Mouse (Mus musculus): ENCODE measurements around the gene Il12b. TPM values are rescaled to one million over a fixed set of nuclear protein-coding genes. Genes with fewer than 3 reads are reported as not detected.

Il12b gene
- 0.06 and 0.49 TPM in 2 replicates for polyA plus RNA-seq (2012; rRNA removed; ENCODE audit: low replicate concordance)

GRCm38 (mm10) chr11:44399763-44400162, at the start of gene Il12b:
Gene Il12b, plus strand, starts transcription at chr11:44400063.

Other genes with a start within 250 kb of the Il12b start
- gene Ublcp1, start 70.4 kb downstream of the Il12b start, polyA plus RNA-seq (2012; rRNA removed; ENCODE audit: low replicate concordance) = 17.2 and 23.1 TPM in 2 replicates
- gene Rnf145, start 118.9 kb downstream of the Il12b start, polyA plus RNA-seq (2012; rRNA removed; ENCODE audit: low replicate concordance) = 55.0 and 83.6 TPM in 2 replicates
- 47.2 and 96.9 TPM in 2 replicates for gene Ebf1, start 217.3 kb downstream of the Il12b start, polyA plus RNA-seq (2012; rRNA removed; ENCODE audit: low replicate concordance)